Mouse (Mus musculus) forebrain, embryonic 16.5 days (tissue): ENCODE data around the gene Lama1. TPM values are rescaled to one million over a fixed set of nuclear protein-coding genes. Genes with fewer than 3 reads are reported as not detected.

ENCODE experiments used
- ATAC-seq: fragments of 200-750 bp; cut with Nextera tagmentation; 2 replicates; pipeline ENCODE4 v1.8.0; 2017; ENCODE audit warnings: mild to moderate bottlenecking, moderate library complexity
- H3K27ac ChIP-seq: fragments of 300-500 bp; sonication (generic); 2 replicates; pipeline ENCODE4 v1.5.1; 2014; ENCODE audit warnings: low read length, control low read depth
- H3K27me3 ChIP-seq: fragments of 300-500 bp; sonication (generic); replicated peaks from 2 replicates; pipeline ENCODE4 v1.6.1; 2014; ENCODE audit warnings: low read length; ENCODE audit not compliant: control insufficient read depth, insufficient read depth
- H3K36me3 ChIP-seq: fragments of 300-500 bp; sonication (generic); 2 replicates; pipeline ENCODE4 v1.6.1; 2014; ENCODE audit not compliant: control insufficient read depth, insufficient read depth
- H3K4me1 ChIP-seq: fragments of 300-500 bp; sonication (generic); replicated peaks from 2 replicates; pipeline ENCODE4 v1.6.1; 2014; ENCODE audit warnings: low read length; ENCODE audit not compliant: control insufficient read depth, insufficient read depth
- H3K4me2 ChIP-seq: fragments of 300-500 bp; sonication (generic); 2 replicates; pipeline ENCODE4 v1.6.1; 2014; ENCODE audit warnings: mild to moderate bottlenecking, low read length, control low read depth
- H3K4me3 ChIP-seq: fragments of 300-500 bp; sonication (generic); replicated peaks from 2 replicates; pipeline ENCODE4 v1.5.1; 2014; ENCODE audit warnings: mild to moderate bottlenecking, low read length, control low read depth
- H3K9ac ChIP-seq: fragments of 300-500 bp; sonication (generic); replicated peaks from 2 replicates; pipeline ENCODE4 v1.6.1; 2014; ENCODE audit warnings: low read depth, low read length, control low read depth
- H3K9me3 ChIP-seq: fragments of 300-500 bp; sonication (generic); 2 replicates; pipeline ENCODE4 v1.6.1; 2016; ENCODE audit warnings: low read length; ENCODE audit not compliant: control insufficient read depth
- WGBS: fragments of 180-500 bp; shearing (Covaris S2); extraction: QIAGEN DNeasy Blood & Tissue Kit; methylation state at CpG from one replicate; pipeline ENCODE4 v1.1.7; 2014; 5-methylcytosine and 5-hydroxymethylcytosine counted together
- polyA plus RNA-seq: library from polyadenylated mRNA; unstranded; fragments of >200 nt; fragmentation: Nextera tagmentation; extraction: Ambion mirVana; gene quantifications from 2 replicates; pipeline ENCODE4 v1.2.1, GENCODE M21; 2015

The Lama1 gene
- 4.7 and 5.6 TPM in 2 replicates for polyA plus RNA-seq

DNA sequence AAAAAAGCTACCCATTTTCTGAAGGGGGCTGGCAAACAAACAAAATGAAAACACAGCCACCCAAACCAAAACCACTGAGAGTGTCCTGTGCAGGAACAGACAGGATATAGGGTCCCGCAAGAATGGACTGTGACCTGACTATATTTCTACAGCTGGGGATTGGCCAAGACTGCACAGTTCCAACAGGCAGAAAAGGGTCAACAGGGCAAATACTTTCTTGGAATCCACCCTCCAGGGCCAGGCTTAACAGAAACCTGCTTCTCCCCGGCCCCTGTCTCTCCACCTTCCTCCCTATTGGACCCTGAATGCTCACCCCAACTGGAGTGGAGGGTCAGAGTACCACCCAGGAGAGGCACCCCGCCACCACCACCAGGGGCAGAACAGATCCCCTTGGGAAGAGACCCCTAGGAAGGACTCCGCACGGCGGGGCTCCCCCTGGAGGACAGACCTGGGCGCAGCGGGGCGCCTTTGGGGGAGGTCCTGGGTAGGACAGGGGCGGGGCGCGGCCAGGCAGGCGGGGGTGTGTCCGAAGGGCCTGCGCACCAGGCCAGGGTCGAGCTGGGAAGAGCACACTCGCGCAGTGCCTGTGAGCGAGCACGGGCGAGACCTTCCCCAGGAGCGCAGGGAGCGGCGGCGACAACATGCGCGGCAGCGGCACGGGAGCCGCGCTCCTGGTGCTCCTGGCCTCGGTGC lies at the start of gene Lama1:
TSS of gene Lama1 (plus strand) at position 566 of the 693 bp plus-strand sequence.
- peak within 1 kb of the TSS; percentile 82 for H3K9ac ChIP-seq
- 2% methylated on average over 31 of the region's 32 CpGs for WGBS
- H3K27ac ChIP-seq: no peak within 1 kb of the TSS
- H3K4me2 ChIP-seq: peak within 1 kb of the TSS; percentile 97
- no peaks in the 10 kb centered on the region for H3K27me3 ChIP-seq
- no peaks in the 10 kb centered on the region for H3K36me3 ChIP-seq
- peak within 1 kb of the TSS; percentile 76 for H3K4me3 ChIP-seq
- peaks cover 15% of the 10 kb centered on the region for H3K4me1 ChIP-seq
- ATAC-seq: peak; percentile 86
- H3K9me3 ChIP-seq: no peaks in the 10 kb centered on the region

DNA sequence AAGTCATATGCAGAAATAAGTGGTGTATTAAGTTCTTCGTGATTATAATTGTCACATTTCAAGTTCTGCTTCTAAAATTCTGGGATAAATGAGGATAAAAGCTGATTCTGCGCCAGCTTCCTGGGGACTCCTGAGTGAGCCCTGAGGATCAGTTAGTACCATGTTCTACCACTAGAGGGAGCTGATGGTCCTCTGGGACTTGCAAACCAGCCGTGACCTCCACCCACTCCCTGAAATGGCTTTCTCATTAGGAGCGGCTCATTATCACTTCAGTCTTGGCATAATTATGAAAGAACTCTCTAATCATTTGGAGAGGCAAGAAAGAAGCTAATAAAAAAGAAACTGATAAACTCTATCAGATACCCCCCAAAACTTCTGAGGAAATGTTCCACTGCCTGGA lies 45.6 kb upstream of the Lama1 start:
- no peak overlapping the region for H3K27ac ChIP-seq
- H3K9me3 ChIP-seq: no peaks in the 10 kb centered on the region
- peak; percentile 75; the same call in 1 of the 2 replicates for ATAC-seq
- H3K4me2 ChIP-seq: no peak overlapping the region
- H3K27me3 ChIP-seq: no peaks in the 10 kb centered on the region
- no peak overlapping the region for H3K9ac ChIP-seq
- no peak overlapping the region for H3K4me3 ChIP-seq
- H3K4me1 ChIP-seq: no peaks in the 10 kb centered on the region
- 9% methylated on average over 4 of the region's 4 CpGs for WGBS
- no peaks in the 10 kb centered on the region for H3K36me3 ChIP-seq

DNA sequence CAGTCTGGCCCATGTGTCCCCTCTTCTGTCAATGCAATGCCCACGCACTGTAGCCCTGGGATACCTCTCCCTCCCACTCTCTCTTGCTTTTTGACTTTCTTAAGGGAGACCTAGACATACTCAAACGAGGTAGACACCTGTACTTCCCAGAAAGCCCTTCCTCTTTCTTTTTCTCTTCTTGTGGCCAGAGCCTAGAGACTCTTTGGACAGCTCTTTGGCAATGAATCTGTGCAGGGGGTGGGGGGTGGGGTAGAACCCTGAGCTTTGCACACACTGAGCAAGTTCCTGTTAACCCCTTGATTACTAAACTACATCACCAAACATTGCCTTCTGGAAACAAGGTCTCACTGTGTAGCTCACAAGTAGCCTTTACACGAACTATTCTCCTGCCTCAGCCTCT lies 32.8 kb upstream of the Lama1 start:
- Histone ChIP-seq H3K4me1 (no peaks in the 10 kb centered on the region), H3K27me3 (no peaks in the 10 kb centered on the region), H3K4me3 (no peak overlapping the region), H3K36me3 (no peaks in the 10 kb centered on the region), H3K9me3 (no peaks in the 10 kb centered on the region), H3K9ac (no peak overlapping the region), H3K27ac (no peak overlapping the region), H3K4me2 (no peak overlapping the region)
- WGBS: 61% methylated on average over 3 of the region's 3 CpGs
- no peak for ATAC-seq

DNA sequence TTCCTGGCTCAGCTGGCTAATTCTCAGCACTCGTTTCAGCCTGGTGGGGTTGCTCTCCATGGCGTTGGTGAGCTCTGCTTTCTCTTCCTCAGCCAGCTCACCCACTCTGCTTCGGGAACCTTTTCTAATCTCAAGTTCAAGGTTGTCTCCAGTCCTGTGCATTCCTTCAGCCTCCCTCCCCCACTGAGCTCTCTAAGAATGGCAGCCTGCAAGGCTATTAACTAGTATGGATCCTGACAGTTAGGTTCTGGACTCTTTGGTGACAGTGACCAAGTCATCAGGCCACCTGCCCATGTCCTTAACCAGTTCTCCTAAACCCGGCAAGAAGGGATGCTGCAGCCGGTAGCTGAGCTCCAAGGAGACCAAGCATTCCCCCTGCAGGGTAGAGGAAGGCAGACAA lies 30.1 kb upstream of the Lama1 start:
- H3K9me3 ChIP-seq: no peaks in the 10 kb centered on the region
- no peak overlapping the region for H3K4me2 ChIP-seq
- ATAC-seq: no peak
- no peaks in the 10 kb centered on the region for H3K36me3 ChIP-seq
- no peak overlapping the region for H3K4me3 ChIP-seq
- H3K27me3 ChIP-seq: no peaks in the 10 kb centered on the region
- H3K9ac ChIP-seq: no peak overlapping the region
- no peaks in the 10 kb centered on the region for H3K4me1 ChIP-seq
- WGBS: 74% methylated on average over 5 of the region's 5 CpGs
- H3K27ac ChIP-seq: no peak overlapping the region

DNA sequence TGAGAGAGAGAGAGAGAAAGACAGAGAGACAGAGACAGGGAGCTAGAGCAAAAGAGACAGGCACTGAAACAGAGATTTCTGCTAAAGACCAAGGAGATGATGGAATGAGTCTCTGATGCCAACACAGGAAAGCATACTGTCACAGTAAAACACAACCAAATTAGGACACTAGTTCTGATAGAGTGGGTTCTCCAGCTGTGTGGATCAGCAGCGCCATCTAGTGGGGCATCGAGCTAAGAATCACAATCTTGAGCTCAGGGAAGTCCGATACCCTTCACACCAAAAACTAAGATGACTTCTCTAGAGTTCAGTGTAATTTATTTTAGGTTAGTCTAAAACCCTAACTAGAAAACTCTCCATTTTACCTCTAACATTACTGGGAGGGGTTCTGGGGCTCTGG lies 29.1 kb upstream of the Lama1 start:
- Histone ChIP-seq H3K4me3 (no peak overlapping the region), H3K9ac (no peak overlapping the region), H3K4me1 (no peaks in the 10 kb centered on the region), H3K27ac (no peak overlapping the region), H3K36me3 (no peaks in the 10 kb centered on the region), H3K27me3 (no peaks in the 10 kb centered on the region), H3K9me3 (no peaks in the 10 kb centered on the region), H3K4me2 (no peak overlapping the region)
- WGBS: 11% methylated on average over 3 of the region's 3 CpGs
- peak; percentile 77 for ATAC-seq

DNA sequence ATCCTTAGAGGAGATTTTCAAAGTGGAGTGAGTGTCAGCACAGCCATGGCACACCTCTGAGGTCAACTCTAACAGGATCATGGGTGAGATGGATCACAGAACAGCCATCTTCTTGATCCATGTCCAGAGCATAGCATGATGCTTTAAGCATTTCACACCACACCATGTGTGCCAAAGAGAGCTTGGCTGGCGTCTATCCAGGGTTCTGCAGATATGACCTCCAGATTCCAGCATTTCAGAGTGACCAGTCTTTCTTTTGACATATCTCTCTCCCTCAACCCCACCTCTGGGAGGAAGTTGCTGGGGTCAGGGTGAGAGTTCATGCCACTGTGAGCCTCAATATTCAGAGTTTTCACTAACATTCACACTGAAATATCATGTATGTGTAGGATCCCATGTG lies 18.5 kb upstream of the Lama1 start:
- Histone ChIP-seq H3K9ac (no peak overlapping the region), H3K4me1 (no peaks in the 10 kb centered on the region), H3K4me2 (no peak overlapping the region), H3K9me3 (no peaks in the 10 kb centered on the region), H3K36me3 (no peaks in the 10 kb centered on the region), H3K27me3 (no peaks in the 10 kb centered on the region), H3K4me3 (no peak overlapping the region), H3K27ac (no peak overlapping the region)
- WGBS: 87% methylated on average over 1 of the region's 1 CpGs
- ATAC-seq: no peak

DNA sequence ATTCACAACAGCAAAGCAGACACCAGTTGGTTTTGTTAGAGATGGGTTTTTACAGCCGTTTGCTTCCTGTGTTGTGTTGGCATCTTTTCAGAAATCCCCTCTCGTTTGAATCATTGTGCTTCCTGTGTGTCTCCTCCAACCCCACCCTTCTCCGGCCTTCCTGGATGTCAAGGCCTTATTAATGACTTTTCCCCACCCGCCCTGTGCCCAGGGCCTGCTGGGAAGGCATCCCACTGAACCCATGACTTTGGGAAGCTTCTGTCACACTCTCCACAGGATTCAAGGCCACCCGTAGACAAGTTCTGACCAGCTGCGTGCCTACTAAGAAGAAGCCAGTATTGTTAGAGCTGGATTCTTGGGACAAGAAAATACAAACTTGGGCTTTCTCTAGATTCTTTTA lies 16.0 kb upstream of the Lama1 start:
- no peaks in the 10 kb centered on the region for H3K4me1 ChIP-seq
- H3K9ac ChIP-seq: no peak overlapping the region
- H3K4me3 ChIP-seq: no peak overlapping the region
- ATAC-seq: no peak
- no peaks in the 10 kb centered on the region for H3K9me3 ChIP-seq
- H3K27ac ChIP-seq: no peak overlapping the region
- no peak overlapping the region for H3K4me2 ChIP-seq
- H3K36me3 ChIP-seq: no peaks in the 10 kb centered on the region
- no peaks in the 10 kb centered on the region for H3K27me3 ChIP-seq
- WGBS: 71% methylated on average over 6 of the region's 6 CpGs

DNA sequence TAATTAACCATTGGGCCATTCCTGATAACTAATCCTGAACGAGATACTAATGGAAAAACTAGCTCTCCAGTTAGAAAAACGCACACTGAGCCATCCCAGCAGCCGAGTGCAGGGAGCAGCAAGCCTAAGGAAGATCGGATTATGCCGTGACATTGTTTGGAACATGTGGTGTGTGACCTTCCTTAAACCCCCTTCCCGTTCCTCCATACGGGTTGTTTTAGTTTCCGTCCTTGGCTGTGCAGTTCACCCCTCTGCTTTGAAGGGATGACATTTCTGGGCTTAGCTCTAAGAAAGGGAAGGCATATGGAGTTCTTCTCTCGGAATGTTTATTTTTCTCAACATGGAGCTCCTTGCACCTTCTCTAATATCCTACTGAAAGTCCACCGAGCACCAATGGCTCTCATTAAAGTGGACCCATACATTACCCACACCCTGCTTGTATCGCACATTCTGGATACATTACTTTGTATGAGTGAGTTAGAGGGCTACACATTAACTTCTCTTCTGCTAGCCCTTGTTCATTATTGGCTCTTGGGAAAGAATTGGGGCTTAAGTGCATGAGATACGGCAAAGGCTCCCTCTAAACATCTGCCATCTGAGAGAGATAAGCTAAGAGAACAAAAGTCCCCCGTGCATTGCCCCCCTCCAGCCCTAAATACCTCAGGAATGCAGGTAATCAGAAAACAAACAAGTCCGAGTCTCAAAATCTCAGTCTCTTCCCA lies 11.9 kb upstream of the Lama1 start:
- no peaks in the 10 kb centered on the region for H3K36me3 ChIP-seq
- H3K4me3 ChIP-seq: no peak overlapping the region
- no peak overlapping the region for H3K9ac ChIP-seq
- no peaks in the 10 kb centered on the region for H3K27me3 ChIP-seq
- H3K4me1 ChIP-seq: no peaks in the 10 kb centered on the region
- no peak overlapping the region for H3K27ac ChIP-seq
- no peak for ATAC-seq
- WGBS: 62% methylated on average over 14 of the region's 14 CpGs
- H3K4me2 ChIP-seq: no peak overlapping the region
- H3K9me3 ChIP-seq: no peaks in the 10 kb centered on the region

DNA sequence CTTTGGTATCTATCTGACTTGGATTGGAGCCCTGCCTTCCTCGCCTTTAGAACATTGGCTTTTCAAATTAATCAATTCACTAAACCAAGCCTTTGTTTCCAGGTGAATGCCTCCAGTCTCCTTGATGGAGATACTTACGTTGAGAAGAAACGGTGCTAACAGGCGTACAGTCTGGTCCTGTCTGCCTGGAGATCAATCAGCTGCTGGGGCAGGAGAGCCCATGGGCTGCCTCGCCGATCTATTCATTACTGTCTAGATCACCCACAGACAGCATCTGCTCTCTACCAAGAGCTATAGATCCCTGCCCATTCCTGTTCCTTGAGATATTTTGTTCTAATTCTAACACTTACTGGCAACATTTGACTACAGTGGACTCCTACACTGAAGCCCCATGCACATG lies 9.6 kb upstream of the Lama1 start:
- H3K4me3 ChIP-seq: no peak overlapping the region
- no peaks in the 10 kb centered on the region for H3K27me3 ChIP-seq
- H3K27ac ChIP-seq: no peak overlapping the region
- H3K4me1 ChIP-seq: no peaks in the 10 kb centered on the region
- no peak overlapping the region for H3K9ac ChIP-seq
- WGBS: 35% methylated on average over 6 of the region's 6 CpGs
- ATAC-seq: no peak
- no peak overlapping the region for H3K4me2 ChIP-seq
- no peaks in the 10 kb centered on the region for H3K36me3 ChIP-seq
- no peaks in the 10 kb centered on the region for H3K9me3 ChIP-seq
